Mouse (Mus musculus) bone marrow, adult 2 months (tissue): ENCODE measurements around the gene Zcchc3.
"Not testable (repeated sequence)": the region's sequence is repeated elsewhere in the genome, so short reads cannot be mapped to it uniquely, and the experiment has no call there.

Experiments used
- CTCF ChIP-seq: fragments of 200-500 bp; IDR thresholded peaks from 2 replicates; pipeline ENCODE4 v1.5.1; 2011; ENCODE audit warnings: low read length, control low read depth; ENCODE audit not compliant: control insufficient read depth, insufficient read depth
- POLR2A ChIP-seq: fragments of 200-500 bp; IDR thresholded peaks from 2 replicates; pipeline ENCODE4 v1.6.1; 2011; ENCODE audit warnings: low read depth, mild to moderate bottlenecking, control low read depth, low read length, borderline replicate concordance; ENCODE audit not compliant: control insufficient read depth

- not testable (repeated sequence) for TF ChIP-seq POLR2A, CTCF
Observed at GRCm38 (mm10) chr2:152428481-152428880, 13.7 kb upstream of the Zcchc3 start.
